Mouse (Mus musculus): Measurements from ENCODE around the gene Vmn2r29.
"Not testable (repeated sequence)": the region's sequence is repeated elsewhere in the genome, so short reads cannot be mapped to it uniquely, and the experiment has no call there.

The Vmn2r29 gene

GRCm38 (mm10) chr7:7247228-7247627 lies at the start of gene Vmn2r29:
Gene Vmn2r29 (minus strand): TSS chr7:7247328.
- H3K27me3 ChIP-seq (ENCODE audit: insufficient read depth, low read length); H3K4me1 ChIP-seq (replicated peaks; ENCODE audit: low read depth, low read length); H3K36me3 ChIP-seq (ENCODE audit: insufficient read depth, low read length): not testable (repeated sequence)

GRCm38 (mm10) chr7:7295595-7295994 lies 48.5 kb upstream of the Vmn2r29 start:
- Histone ChIP-seq H3K9me3 (ENCODE audit: low read length) (peaks cover 5% of the 10 kb centered on the region), H3K27me3 (ENCODE audit: insufficient read depth, low read length) (peaks cover 23% of the 10 kb centered on the region), H3K36me3 (ENCODE audit: insufficient read depth, low read length) (no peaks in the 10 kb centered on the region), H3K4me3 (replicated peaks; ENCODE audit: low read length) (no peak overlapping the region), H3K4me1 (replicated peaks; ENCODE audit: low read depth, low read length) (peaks cover 19% of the 10 kb centered on the region)
- TF ChIP-seq CTCF (conservative IDR thresholded peaks at IDR 0.05; ENCODE audit: low read length): peak; percentile 46
- no peak for TF ChIP-seq POU5F1 (IDR thresholded peaks at IDR 0.05; ENCODE audit: borderline replicate concordance, low read length)
- no peak for TF ChIP-seq NANOG (IDR thresholded peaks at IDR 0.05; ENCODE audit: borderline replicate concordance, low read length)

More at GRCm38 (mm10) chr7:7247228-7247627, at the start of gene Vmn2r29:
- H3K4me3 ChIP-seq (replicated peaks; ENCODE audit: low read length); H3K9me3 ChIP-seq (ENCODE audit: low read length): not testable (repeated sequence)

GRCm38 (mm10) chr7:7281383-7281782 lies 34.3 kb upstream of the Vmn2r29 start:
- no peak overlapping the region for H3K4me3 ChIP-seq (replicated peaks; ENCODE audit: low read length)
- no peak for TF ChIP-seq POU5F1 (IDR thresholded peaks at IDR 0.05; ENCODE audit: borderline replicate concordance, low read length)
- H3K36me3 ChIP-seq (ENCODE audit: insufficient read depth, low read length): peaks cover 3% of the 10 kb centered on the region; the same call in 1 of the 2 replicates
- H3K9me3 ChIP-seq (ENCODE audit: low read length): peaks cover 60% of the 10 kb centered on the region
- no peaks in the 10 kb centered on the region for H3K27me3 ChIP-seq (ENCODE audit: insufficient read depth, low read length)
- H3K4me1 ChIP-seq (replicated peaks; ENCODE audit: low read depth, low read length): no peaks in the 10 kb centered on the region

GRCm38 (mm10) chr7:7277966-7278567 lies 30.9 kb upstream of the Vmn2r29 start, which contains the start of gene Gm45844:
Gene Gm45844 (minus strand): TSS chr7:7278289.
- H3K4me1 ChIP-seq (replicated peaks; ENCODE audit: low read depth, low read length); H3K36me3 ChIP-seq (ENCODE audit: insufficient read depth, low read length); H3K27me3 ChIP-seq (ENCODE audit: insufficient read depth, low read length): not testable (repeated sequence)
- peak; percentile 43 for TF ChIP-seq CTCF (conservative IDR thresholded peaks at IDR 0.05; ENCODE audit: low read length)
- Histone ChIP-seq H3K4me3 (replicated peaks; ENCODE audit: low read length) (peak within 1 kb of the TSS; percentile 57), H3K9me3 (ENCODE audit: low read length) (peaks cover 50% of the 10 kb centered on the region)

- peaks cover 45% of the 10 kb centered on the region for H3K9me3 ChIP-seq (ENCODE audit: low read length)
- not testable (repeated sequence) for H3K4me1 ChIP-seq (replicated peaks; ENCODE audit: low read depth, low read length); H3K27me3 ChIP-seq (ENCODE audit: insufficient read depth, low read length); H3K36me3 ChIP-seq (ENCODE audit: insufficient read depth, low read length)
- H3K4me3 ChIP-seq (replicated peaks; ENCODE audit: low read length): peak overlapping the region; percentile 57; the same call in 1 of the 2 replicates
These were observed 30.4 kb upstream of the Vmn2r29 start for GRCm38 (mm10) chr7:7277556-7277955.

GRCm38 (mm10) chr7:7209313-7210151 lies 37.6 kb downstream of the Vmn2r29 start, which contains the start of gene Zfp772:
Gene Zfp772 (minus strand): TSS chr7:7209998.
- H3K36me3 ChIP-seq (ENCODE audit: insufficient read depth, low read length): peaks cover 16% of the 10 kb centered on the region
- not testable (repeated sequence) for H3K27me3 ChIP-seq (ENCODE audit: insufficient read depth, low read length); H3K4me1 ChIP-seq (replicated peaks; ENCODE audit: low read depth, low read length); H3K9me3 ChIP-seq (ENCODE audit: low read length)
- peak within 1 kb of the TSS; percentile 82 for H3K4me3 ChIP-seq (replicated peaks; ENCODE audit: low read length)

GRCm38 (mm10) chr7:7188191-7188942 lies 58.8 kb downstream of the Vmn2r29 start:
- H3K4me3 ChIP-seq (replicated peaks; ENCODE audit: low read length): peak overlapping the region; percentile 78
- no peak for TF ChIP-seq POU5F1 (IDR thresholded peaks at IDR 0.05; ENCODE audit: borderline replicate concordance, low read length)
- peak; percentile 36 for TF ChIP-seq CTCF (conservative IDR thresholded peaks at IDR 0.05; ENCODE audit: low read length)
- 0 out of 2 replicates have a peak, but pooled peaks cover 3% of the 10 kb centered on the region for H3K36me3 ChIP-seq (ENCODE audit: insufficient read depth, low read length)
- peaks cover 7% of the 10 kb centered on the region; the same call in 1 of the 2 replicates for H3K4me1 ChIP-seq (replicated peaks; ENCODE audit: low read depth, low read length)
- H3K27me3 ChIP-seq (ENCODE audit: insufficient read depth, low read length): no peaks in the 10 kb centered on the region
- H3K9me3 ChIP-seq (ENCODE audit: low read length): no peaks in the 10 kb centered on the region

- Histone ChIP-seq H3K36me3 (ENCODE audit: insufficient read depth, low read length) (peaks cover 10% of the 10 kb centered on the region), H3K4me1 (replicated peaks; ENCODE audit: low read depth, low read length) (peaks cover 7% of the 10 kb centered on the region; the same call in 1 of the 2 replicates), H3K4me3 (replicated peaks; ENCODE audit: low read length) (peak overlapping the region; percentile 78), H3K27me3 (ENCODE audit: insufficient read depth, low read length) (no peaks in the 10 kb centered on the region), H3K9me3 (ENCODE audit: low read length) (no peaks in the 10 kb centered on the region)
- TF ChIP-seq CTCF (conservative IDR thresholded peaks at IDR 0.05; ENCODE audit: low read length) (no peak), NANOG (IDR thresholded peaks at IDR 0.05; ENCODE audit: borderline replicate concordance, low read length) (no peak), POU5F1 (IDR thresholded peaks at IDR 0.05; ENCODE audit: borderline replicate concordance, low read length) (no peak)
These were observed 59.5 kb downstream of the Vmn2r29 start for GRCm38 (mm10) chr7:7187417-7188190.

All from E14TG2a.4 (cell line).